Mouse (Mus musculus) left cerebral cortex, adult 18-20 months (tissue): ENCODE data around the gene Map7d1. TPM values are rescaled to one million over a fixed set of nuclear protein-coding genes. Genes with fewer than 3 reads are reported as not detected.

ENCODE experiments used
- DNase-seq, 2 experiments: peaks; one replicate each; pipeline ENCODE4 v3.0.0; 2021 to 2022; ENCODE audit warnings: low spot score in 2 of 2, mixed read lengths in 1 of 2
- total RNA-seq, 2 experiments: library from RNA; stranded (reverse); gene quantifications; 2 replicates each; pipeline ENCODE4 v1.2.3; 2021

Map7d1 gene
- total RNA-seq, 2 experiments from 2014 or later = 251 to 254 TPM

DNA sequence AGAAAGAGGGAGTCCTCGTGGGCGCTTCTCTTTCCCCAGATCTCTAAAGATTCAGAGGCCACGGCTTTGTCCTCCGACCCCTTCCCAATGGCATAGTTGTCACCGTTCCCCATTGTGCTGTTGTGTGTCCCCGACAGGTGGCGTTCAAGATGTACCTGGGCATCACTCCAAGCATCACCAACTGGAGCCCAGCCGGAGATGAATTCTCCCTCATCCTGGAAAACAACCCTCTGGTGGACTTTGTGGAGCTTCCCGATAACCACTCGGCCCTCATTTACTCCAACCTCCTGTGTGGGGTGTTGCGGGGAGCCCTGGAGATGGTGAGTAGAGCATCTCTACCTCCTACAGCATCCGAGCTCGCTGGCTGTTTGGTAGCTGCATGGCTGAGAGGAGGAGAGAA, 17.6 kb upstream of the Map7d1 start:
- DNase-seq = peak in 1 of 2 experiments; percentile 43

GRCm38 (mm10) chr4:126269292-126269691, 13.1 kb upstream of the Map7d1 start:
- no peak for DNase-seq

GRCm38 (mm10) chr4:126262119-126262807, 6.1 kb upstream of the Map7d1 start, which contains the start of gene Trappc3:
Gene Trappc3, plus strand, starts transcription at chr4:126262325.
- peak; percentile 100 for DNase-seq

- no peak for DNase-seq
These were observed 5.5 kb upstream of the Map7d1 start for GRCm38 (mm10) chr4:126261675-126262074.

- DNase-seq = no peak
These were observed 5.1 kb upstream of the Map7d1 start for GRCm38 (mm10) chr4:126261266-126261665.

DNA sequence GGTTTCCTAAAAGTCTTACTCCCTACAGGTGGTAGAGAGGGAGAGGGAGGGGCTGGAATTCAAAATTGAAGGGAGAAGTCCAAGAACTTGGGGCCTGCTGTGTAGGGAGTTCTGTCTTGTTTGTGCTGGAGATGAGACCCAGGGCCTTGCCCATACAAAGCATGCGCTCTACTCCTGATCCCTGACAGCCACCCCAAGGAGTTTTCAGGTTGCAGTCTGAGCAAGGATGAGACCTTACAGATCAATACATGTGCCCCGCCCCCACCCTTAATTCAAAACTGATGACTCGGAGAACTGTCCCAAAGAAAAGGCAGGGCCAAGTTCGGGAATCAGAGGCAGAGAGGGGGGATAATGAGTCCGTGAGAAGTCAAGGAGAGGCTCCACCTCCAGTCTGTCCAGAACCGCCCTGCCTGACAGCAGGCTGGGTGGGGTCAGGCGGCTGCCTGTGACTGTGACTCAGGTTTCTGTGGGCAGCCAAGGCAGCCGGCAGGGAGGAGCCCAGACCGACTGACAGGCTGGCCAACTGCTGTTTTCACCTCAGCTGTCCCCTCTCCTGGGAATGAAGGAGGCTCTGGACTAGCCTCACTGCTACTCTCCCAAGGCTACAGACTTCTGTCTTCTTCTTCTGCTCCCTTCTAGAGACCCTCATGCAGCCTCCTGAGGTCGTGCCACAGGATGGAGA, 4.5 kb upstream of the Map7d1 start:
- DNase-seq = peak in 1 of 2 experiments; percentile 61

GRCm38 (mm10) chr4:126259523-126260160, 3.5 kb upstream of the Map7d1 start:
- DNase-seq = no peak

GRCm38 (mm10) chr4:126259063-126259462, 2.9 kb upstream of the Map7d1 start:
- no peak for DNase-seq

DNA sequence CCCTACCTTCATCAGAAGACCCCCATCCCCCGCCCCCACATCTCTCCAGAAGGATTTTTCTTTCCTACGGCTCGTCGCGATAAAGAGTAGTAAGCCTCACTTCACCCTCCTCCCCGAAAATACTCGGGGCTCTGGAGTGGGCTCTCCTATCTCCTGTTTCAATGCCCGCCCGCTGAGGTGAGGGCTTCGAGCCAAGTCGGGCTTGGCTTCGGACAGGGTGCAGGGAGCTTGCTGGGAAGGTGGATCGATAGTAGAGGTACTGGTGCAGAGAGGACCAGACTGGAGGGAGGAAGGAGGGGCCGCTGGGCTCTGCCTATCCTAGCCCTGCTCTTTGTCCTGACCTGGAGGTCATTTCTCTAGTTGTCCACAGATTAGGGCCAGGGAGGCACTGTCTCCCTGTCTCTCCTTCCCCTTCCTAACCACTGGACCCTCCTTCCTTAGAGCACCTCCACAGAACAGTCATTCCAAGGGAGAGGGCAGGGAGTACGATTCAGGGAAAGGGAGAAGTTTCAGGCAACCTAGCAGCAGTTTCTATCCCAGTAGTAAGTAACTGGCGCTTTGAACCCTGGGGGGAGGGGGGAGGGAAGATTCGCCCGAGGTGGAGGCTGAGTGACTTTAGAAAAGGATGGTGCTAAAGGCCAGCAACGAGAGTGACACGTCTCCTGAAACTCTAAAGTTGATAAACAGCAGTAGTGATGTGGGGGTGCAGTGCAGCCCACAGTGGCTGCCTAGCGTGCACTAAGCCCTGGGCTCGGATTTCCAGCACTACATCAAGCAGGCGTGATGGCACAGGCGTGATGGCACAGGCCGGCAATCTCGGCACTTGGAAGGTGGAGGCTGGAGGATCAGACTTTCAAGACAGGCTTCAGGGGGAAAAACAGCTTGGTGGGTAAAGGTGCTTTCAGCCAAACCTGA, 1.1 kb upstream of the Map7d1 start:
- DNase-seq = no peak

DNA sequence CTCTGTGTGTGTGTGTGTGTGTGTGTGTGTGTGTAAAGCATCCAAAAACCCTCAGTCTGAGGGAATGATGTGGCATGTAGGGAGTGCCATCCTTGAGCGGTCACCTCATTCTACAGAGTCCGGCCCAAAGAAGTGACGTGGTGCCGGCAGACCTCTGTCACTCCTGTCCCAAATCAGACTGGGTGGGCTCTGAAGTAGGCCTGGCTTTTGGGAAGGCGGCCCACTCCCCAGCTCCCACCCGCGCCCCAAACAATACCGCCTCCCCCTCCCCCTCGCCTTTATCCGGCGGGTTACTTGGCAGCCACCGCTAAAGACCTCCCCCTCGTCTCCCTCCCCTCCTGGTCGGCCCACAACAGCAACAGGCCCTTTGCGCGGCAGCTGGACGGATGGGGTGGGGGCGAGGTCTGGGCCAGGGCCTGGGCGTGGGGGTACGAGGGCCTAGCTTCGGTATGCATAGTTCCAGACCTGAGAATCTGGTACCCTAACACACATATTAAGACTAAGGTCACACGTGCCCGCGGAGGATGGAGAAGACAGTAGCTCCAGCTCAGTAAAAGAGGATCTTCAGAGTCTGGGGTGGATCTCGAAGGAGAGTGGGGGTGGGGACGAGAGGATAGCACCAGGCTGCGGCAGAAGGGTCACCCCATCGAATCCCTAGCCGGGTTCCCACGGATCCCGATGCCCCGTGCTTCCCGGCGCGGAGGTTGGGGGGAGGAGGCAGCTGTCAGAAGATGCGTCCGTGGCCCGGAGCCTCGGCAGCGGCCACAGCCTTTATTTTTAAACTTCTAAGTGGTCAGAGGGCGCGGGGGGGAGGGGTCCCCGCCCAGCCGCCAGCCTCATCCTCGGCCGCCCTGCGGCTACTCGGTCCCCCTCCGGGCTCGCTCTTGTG, 786 bp downstream of the Map7d1 start:
- DNase-seq = no peak

DNA sequence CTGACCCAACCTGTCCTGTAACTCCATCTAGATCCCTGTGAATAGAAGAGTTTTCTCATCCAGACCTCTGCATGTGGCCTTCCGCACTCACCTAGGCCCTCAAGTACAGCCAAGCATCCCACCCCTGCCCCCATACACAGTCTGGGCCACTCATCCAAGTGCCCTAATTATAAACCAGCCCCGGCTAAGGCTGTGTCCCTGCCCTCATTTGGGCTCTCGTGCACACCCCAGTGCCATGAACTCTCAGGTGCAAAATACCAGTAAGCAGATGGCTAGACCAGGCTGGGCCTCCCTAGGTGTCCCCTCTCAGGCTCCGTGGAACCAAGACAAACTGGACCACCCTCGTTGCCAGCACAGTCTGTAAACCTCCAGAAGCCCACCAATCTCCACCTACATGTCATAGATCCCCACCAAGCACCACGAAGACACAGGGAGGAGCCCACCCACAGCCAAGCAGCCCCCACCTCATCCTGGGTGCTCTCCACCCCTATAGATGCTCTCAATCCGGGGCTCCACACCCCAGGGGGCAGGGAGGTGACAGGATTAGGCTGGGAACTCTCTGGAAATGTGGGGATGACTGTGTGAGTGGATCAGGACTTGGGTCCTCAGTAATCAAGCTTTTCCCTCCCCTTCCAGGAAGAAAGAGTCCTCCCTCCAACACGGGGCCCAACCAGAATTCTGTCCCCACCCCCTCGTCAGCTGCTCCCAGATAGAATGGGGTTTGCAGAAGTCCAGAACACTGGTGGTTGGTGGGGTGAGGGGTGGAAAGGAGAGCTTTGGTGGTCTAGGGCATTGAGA, 1.6 kb downstream of the Map7d1 start:
- DNase-seq = peak; percentile 65 to 69

- DNase-seq = no peak
These were observed 2.4 kb downstream of the Map7d1 start for GRCm38 (mm10) chr4:126253637-126254272.

DNA sequence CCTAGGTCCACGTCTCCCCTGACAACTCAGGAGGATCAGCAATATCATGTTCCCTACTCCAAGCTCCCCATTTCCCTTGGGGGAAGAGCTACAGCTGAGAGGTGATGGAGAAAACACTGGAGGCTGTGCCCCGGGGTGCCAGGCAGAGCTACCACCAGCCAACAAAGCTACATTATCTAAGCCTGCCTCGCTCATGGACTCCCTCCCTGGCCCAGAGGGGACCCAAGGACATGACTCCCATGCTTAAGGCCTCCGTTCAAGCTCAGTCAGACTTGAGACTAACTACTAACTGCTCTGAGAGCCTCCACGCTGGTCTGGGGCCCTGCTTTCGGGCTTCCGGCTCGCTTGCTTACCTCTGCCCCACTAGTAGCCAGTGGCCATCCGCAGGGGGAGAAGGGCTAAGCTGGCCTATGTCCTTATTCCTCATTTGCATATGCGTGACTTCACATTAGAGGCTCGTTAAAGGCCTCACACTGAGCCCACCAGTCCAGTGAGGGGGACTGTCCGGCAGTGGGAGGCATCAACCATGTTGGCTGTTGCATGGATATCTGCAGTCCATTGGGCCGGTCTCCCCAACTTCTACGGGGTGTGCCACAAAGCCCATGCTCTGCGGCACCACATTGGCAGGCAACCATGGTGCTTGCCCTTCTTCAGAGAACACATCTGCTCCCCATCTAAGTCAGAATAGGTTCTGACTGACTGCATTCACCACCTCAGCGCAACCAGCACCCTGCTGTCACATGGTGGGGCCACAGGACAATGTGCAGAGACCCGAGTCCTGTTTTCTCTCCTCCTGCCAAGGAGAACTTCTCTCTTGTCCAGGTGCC, 3.5 kb downstream of the Map7d1 start:
- no peak for DNase-seq

- DNase-seq = no peak
These were observed 4.4 kb downstream of the Map7d1 start for GRCm38 (mm10) chr4:126251655-126252254.

- DNase-seq = no peak
These were observed 5.5 kb downstream of the Map7d1 start for GRCm38 (mm10) chr4:126250659-126251058.

- DNase-seq = no peak
These were observed 7.8 kb downstream of the Map7d1 start for GRCm38 (mm10) chr4:126248261-126248868.
